Mouse (Mus musculus): ENCODE measurements at regions not wholly inside any gene's neighbourhood (a gene's known extent, or its start where the extent isn't known, plus 50 kb on each side); places are given as distances from the start of the nearest gene placed in this dataset.

GRCm38 (mm10) chr14:106052585-106053551 lies 53.1 kb upstream of the Trim52 start:
- DNase-seq (ENCODE audit: low read depth, low spot score), result peak; percentile 25
